Mouse (Mus musculus) testis, adult 2 months (tissue): ENCODE measurements at regions not wholly inside any gene's neighbourhood (a gene's known extent, or its start where the extent isn't known, plus 50 kb on each side); places are given as distances from the start of the nearest gene placed in this dataset.

Source experiments
- CTCF ChIP-seq: fragments of 200-500 bp; IDR thresholded peaks from 2 replicates; pipeline ENCODE4 v1.5.1; 2012; ENCODE audit warnings: low read depth, mild to moderate bottlenecking, inconsistent platforms, low read length, moderate library complexity; ENCODE audit not compliant: control insufficient read depth, insufficient read depth, insufficient replicate concordance
- POLR2A ChIP-seq: fragments of 200-500 bp; IDR thresholded peaks from 2 replicates; pipeline ENCODE4 v1.6.1; 2012; ENCODE audit warnings: low read depth, mild to moderate bottlenecking, inconsistent platforms, low read length, moderate library complexity; ENCODE audit not compliant: control insufficient read depth

DNA sequence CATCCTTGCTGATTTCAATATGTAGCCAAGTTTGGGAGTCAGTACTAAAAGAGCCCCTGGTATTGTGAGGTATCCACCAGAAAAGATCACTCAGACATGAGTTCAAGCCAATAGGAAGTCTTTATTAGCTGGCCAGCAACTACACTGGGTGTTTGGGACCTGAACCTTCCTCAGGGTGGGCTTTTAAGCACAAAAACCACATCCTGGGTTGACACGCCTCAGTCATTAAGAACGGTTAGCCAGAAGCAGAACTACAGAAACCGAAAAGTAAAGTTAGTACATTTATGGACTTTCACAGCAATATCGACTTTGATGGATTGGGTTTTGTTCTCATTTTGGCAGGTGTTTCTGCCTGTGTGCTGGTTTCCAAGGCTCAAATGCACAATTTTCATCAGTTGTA lies 124.1 kb downstream of the Olfr721-ps1 start:
- TF ChIP-seq CTCF = no peak
- TF ChIP-seq POLR2A = no peak
